Mouse (Mus musculus): ENCODE measurements around the gene Olfr780. TPM values are rescaled to one million over a fixed set of nuclear protein-coding genes. Genes with fewer than 3 reads are reported as not detected.

Olfr780 gene
- polyA plus RNA-seq, 1 experiment from 2014 or later = not detected

Other genes with a start within 250 kb of the Olfr780 start
- not detected in 2 replicates for gene Olfr766-ps1, start 249.1 kb upstream of the Olfr780 start, polyA plus RNA-seq (2014; fragmentation: Nextera tagmentation; extraction: Ambion mirVana)
- not detected in 2 replicates for gene Olfr767, start 235.2 kb upstream of the Olfr780 start, polyA plus RNA-seq (2014; fragmentation: Nextera tagmentation; extraction: Ambion mirVana)
- gene Olfr768, start 218.7 kb upstream of the Olfr780 start, polyA plus RNA-seq (2014; fragmentation: Nextera tagmentation; extraction: Ambion mirVana) = not detected in 2 replicates
- gene Olfr769, start 200.3 kb upstream of the Olfr780 start, polyA plus RNA-seq (2014; fragmentation: Nextera tagmentation; extraction: Ambion mirVana) = not detected in 2 replicates
- not detected in 2 replicates for gene Olfr770, start 179.1 kb upstream of the Olfr780 start, polyA plus RNA-seq (2014; fragmentation: Nextera tagmentation; extraction: Ambion mirVana)
- gene Olfr771, start 153.4 kb upstream of the Olfr780 start, polyA plus RNA-seq (2014; fragmentation: Nextera tagmentation; extraction: Ambion mirVana) = not detected in 2 replicates
- gene Olfr772, start 140.2 kb upstream of the Olfr780 start, polyA plus RNA-seq (2014; fragmentation: Nextera tagmentation; extraction: Ambion mirVana) = not detected in 2 replicates
- gene Olfr773, start 130.7 kb upstream of the Olfr780 start, polyA plus RNA-seq (2014; fragmentation: Nextera tagmentation; extraction: Ambion mirVana) = not detected in 2 replicates
- gene Olfr774, start 81.9 kb upstream of the Olfr780 start, polyA plus RNA-seq (2014; fragmentation: Nextera tagmentation; extraction: Ambion mirVana) = not detected in 2 replicates
- gene Olfr775, start 69.7 kb upstream of the Olfr780 start, polyA plus RNA-seq (2014; fragmentation: Nextera tagmentation; extraction: Ambion mirVana) = not detected in 2 replicates
- gene Olfr776, start 59.0 kb upstream of the Olfr780 start, polyA plus RNA-seq (2014; fragmentation: Nextera tagmentation; extraction: Ambion mirVana) = not detected in 2 replicates
- not detected in 2 replicates for gene Olfr777, start 46.6 kb upstream of the Olfr780 start, polyA plus RNA-seq (2014; fragmentation: Nextera tagmentation; extraction: Ambion mirVana)
- gene Olfr781, start 10.7 kb downstream of the Olfr780 start, polyA plus RNA-seq (2014; fragmentation: Nextera tagmentation; extraction: Ambion mirVana) = not detected in 2 replicates
- gene Olfr782, start 30.7 kb downstream of the Olfr780 start, polyA plus RNA-seq (2014; fragmentation: Nextera tagmentation; extraction: Ambion mirVana) = not detected in 2 replicates
- 0.07 TPM in 1 of 2 replicates, not detected in the other for gene Olfr784, start 66.0 kb downstream of the Olfr780 start, polyA plus RNA-seq (2014; fragmentation: Nextera tagmentation; extraction: Ambion mirVana)
- not detected in 2 replicates for gene Olfr785, start 87.3 kb downstream of the Olfr780 start, polyA plus RNA-seq (2014; fragmentation: Nextera tagmentation; extraction: Ambion mirVana)
- gene Olfr786, start 109.2 kb downstream of the Olfr780 start, polyA plus RNA-seq (2014; fragmentation: Nextera tagmentation; extraction: Ambion mirVana) = not detected in 2 replicates
- not detected in 2 replicates for gene Olfr787, start 143.7 kb downstream of the Olfr780 start, polyA plus RNA-seq (2014; fragmentation: Nextera tagmentation; extraction: Ambion mirVana)
- not detected in 2 replicates for gene Olfr788, start 152.9 kb downstream of the Olfr780 start, polyA plus RNA-seq (2014; fragmentation: Nextera tagmentation; extraction: Ambion mirVana)
- gene Olfr789, start 166.6 kb downstream of the Olfr780 start, polyA plus RNA-seq (2014; fragmentation: Nextera tagmentation; extraction: Ambion mirVana) = not detected in 2 replicates
- gene Olfr790, start 180.4 kb downstream of the Olfr780 start, polyA plus RNA-seq (2014; fragmentation: Nextera tagmentation; extraction: Ambion mirVana) = not detected in 2 replicates
- not detected in 2 replicates for gene Olfr791, start 203.7 kb downstream of the Olfr780 start, polyA plus RNA-seq (2014; fragmentation: Nextera tagmentation; extraction: Ambion mirVana)
- not detected in 2 replicates for gene Olfr792, start 221.0 kb downstream of the Olfr780 start, polyA plus RNA-seq (2014; fragmentation: Nextera tagmentation; extraction: Ambion mirVana)
- gene Olfr794, start 249.5 kb downstream of the Olfr780 start, polyA plus RNA-seq (2014; fragmentation: Nextera tagmentation; extraction: Ambion mirVana) = not detected in 2 replicates